Mouse (Mus musculus) MEL (cell line): ENCODE results near the gene D630039A03Rik.

ENCODE experiments used
- CTCF ChIP-seq, 3 experiments: IDR thresholded peaks in 2 of 3; conservative IDR thresholded peaks in 1 of 3; 2 replicates each; pipeline ENCODE4 v1.5.1; 2011 to 2012; ENCODE audit warnings: low read length in 3 of 3, low read depth in 2 of 3, mild to moderate bottlenecking in 2 of 3, improper control_type of control experiment in 1 of 3, inconsistent platforms in 1 of 3, mixed read lengths in 1 of 3, moderate library complexity in 1 of 3; ENCODE audit not compliant: control insufficient read depth in 1 of 3, insufficient read depth in 1 of 3, poor library complexity in 1 of 3, severe bottlenecking in 1 of 3
- GATA1 ChIP-seq: IDR thresholded peaks from 2 replicates; pipeline ENCODE4 v1.6.1; 2011; ENCODE audit warnings: low read depth, low read length, improper control_type of control experiment
- NELFE ChIP-seq: IDR thresholded peaks from 2 replicates; pipeline ENCODE4 v1.6.1; 2011; ENCODE audit warnings: low read depth, low read length, improper control_type of control experiment
- POLR2A ChIP-seq, 2 experiments: IDR thresholded peaks; 2 replicates each; pipeline ENCODE4 v1.6.1; 2011 to 2012; ENCODE audit warnings: low read length in 2 of 2, mild to moderate bottlenecking in 2 of 2, control low read depth in 1 of 2, improper control_type of control experiment in 1 of 2, low read depth in 1 of 2, moderate library complexity in 1 of 2; ENCODE audit not compliant: control insufficient read depth in 1 of 2, insufficient read depth in 1 of 2, poor library complexity in 1 of 2
- POLR2AphosphoS5 ChIP-seq: IDR thresholded peaks from 2 replicates; pipeline ENCODE4 v1.6.1; 2012; ENCODE audit warnings: low read depth, borderline replicate concordance, mild to moderate bottlenecking, inconsistent platforms, low read length, moderate library complexity, mixed read lengths
- SMC3 ChIP-seq: IDR thresholded peaks from 2 replicates; pipeline ENCODE4 v1.6.1; 2011; ENCODE audit warnings: low read depth, low read length, improper control_type of control experiment

DNA sequence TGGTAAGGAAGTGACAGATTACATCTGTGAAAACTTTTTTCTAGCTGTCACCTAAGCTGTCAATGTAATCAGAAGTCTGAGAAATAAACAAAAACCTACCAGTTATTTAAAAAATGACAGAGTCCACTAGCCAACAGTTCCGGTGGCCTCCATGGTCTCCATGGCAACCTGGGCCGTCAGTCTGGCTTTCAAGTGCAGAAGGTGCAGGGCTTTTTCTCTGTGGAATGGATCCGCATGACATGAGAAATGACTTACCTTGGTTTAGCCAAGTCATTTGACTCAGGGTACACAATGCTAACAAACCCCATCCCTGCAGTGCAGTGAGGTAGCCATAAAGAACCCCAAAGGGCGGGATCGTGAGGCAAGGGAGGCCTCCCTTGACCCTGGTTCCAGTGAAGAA, 6.1 kb upstream of the D630039A03Rik start:
- TF ChIP-seq POLR2A (IDR thresholded peaks at IDR 0.05; ENCODE audit: control insufficient read depth in 1 of 2, insufficient read depth in 1 of 2, low read depth in 1 of 2, low read length in 2 of 2, poor library complexity in 1 of 2) (no peak), SMC3 (no peak), CTCF (IDR thresholded peaks at IDR 0.05 in 2 of 3, conservative IDR thresholded peaks at IDR 0.05 in 1 of 3; ENCODE audit: control insufficient read depth in 1 of 3, insufficient read depth in 1 of 3, low read depth in 2 of 3, low read length in 3 of 3, poor library complexity in 1 of 3, severe bottlenecking in 1 of 3) (no peak), POLR2AphosphoS5 (no peak), GATA1 (no peak), NELFE (no peak)
